Mouse (Mus musculus) forelimb bud, embryonic 11.5 days (tissue): ENCODE results near the gene Enc1.

ENCODE experiments used
- DNase-seq: peaks from one replicate; pipeline ENCODE4 v3.0.0-alpha.2; 2012; ENCODE audit warnings: low read depth, low spot score

Gene Enc1

DNA sequence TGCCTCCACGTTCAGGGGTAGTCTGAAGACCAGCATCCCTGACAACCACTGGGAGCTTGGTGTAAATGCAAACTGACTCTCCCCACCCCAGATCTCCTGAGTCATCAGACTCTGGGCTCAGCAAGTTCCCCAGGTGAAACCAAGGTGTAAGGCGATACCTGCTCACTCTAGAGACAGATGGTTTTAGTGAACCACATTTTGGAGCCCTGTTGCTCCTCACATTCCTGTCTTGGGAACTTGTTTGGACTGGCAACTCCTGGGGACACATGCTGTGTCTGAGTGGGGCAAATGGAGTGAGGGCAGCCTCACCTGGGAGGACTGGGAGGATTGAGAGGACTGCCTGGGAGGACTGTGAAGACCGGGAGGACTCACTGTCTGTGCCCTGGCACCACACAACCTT is 13.1 kb upstream of the Enc1 start:
- no peak for DNase-seq

- no peak for DNase-seq
Observed at GRCm38 (mm10) chr13:97230101-97230500, 10.8 kb upstream of the Enc1 start.

DNA sequence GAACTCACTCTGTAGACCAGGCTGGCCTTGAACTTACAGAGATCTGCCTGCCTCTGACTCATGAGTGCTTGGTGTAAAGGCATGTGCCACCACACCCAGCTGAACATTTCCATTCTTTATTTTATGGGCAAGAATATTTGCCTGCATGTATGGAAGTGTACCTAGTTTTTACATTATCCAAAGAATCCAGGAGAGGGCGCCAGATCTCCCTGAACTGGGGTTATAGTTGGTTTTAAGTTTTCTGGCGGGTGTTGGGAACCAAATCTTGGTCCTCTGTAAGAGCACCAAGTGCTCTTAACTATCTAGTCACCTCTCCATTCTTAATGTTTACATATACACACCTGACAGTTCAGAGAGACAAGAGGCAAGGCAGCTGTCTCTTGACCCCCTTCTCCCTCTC is 7.8 kb upstream of the Enc1 start:
- no peak for DNase-seq

GRCm38 (mm10) chr13:97234785-97235417 is 6.0 kb upstream of the Enc1 start:
- DNase-seq: peak; percentile 91

GRCm38 (mm10) chr13:97235911-97236310 is 5.0 kb upstream of the Enc1 start:
- DNase-seq: no peak

DNA sequence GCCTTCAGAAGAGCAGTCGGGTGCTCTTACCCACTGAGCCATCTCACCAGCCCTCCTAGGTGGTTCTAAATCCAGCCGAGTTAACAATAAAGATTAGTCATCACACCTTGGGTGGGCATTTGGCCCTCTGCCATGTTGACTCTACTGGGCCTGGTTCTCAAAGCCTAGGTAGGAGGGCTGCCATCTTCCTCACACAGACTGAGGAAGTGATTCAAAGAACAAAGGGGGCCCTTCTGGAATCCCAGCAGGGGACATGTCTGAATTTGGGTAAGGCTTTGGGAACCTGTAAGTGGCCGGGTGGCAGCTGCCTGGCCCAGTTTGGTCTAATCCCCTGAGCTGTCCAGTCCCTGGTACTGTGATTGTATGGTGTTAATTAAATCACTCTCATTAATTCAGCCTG is 3.2 kb upstream of the Enc1 start:
- DNase-seq: no peak

GRCm38 (mm10) chr13:97238181-97238981 is 2.5 kb upstream of the Enc1 start:
- DNase-seq: no peak

DNA sequence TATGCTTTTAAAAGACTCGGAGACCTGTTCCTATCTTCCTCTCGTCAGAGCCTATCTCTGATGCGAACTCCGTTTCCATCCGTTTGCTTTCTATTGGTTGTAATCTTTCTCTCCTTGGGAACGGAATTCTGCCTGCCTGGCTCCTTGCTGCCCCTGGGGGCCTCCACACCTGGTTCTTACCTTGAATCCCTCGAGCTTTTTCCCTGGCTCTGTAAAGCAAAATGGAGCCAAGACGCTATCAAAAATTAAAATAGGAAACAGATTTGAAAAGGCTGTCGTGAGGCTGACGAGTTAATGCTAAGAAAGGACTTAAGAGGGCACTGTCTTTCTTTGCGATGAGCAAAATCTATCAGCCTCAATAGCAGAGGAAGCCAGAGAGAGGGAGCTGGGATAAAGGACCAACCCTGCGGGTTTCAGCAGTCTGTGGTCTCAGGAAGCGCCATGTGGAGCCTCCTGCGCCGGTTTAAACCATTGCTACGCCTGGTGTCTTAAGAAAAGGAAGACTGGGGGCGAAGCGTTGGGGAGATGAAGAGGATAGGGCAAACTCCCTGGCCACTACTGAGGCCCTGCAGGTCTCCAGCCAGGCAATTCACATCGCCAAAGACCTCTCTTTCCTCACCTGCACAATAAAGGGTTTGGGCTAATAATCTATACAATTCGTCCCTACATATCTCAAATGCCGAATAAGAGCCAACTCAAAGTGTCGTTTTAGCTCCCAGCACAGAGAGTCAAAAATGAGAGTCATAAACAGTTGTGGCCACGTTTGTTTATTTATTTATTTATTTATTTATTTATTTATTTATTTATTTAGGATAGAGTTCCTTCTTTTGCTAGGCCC is 1.3 kb upstream of the Enc1 start:
- DNase-seq: peak; percentile 56

DNA sequence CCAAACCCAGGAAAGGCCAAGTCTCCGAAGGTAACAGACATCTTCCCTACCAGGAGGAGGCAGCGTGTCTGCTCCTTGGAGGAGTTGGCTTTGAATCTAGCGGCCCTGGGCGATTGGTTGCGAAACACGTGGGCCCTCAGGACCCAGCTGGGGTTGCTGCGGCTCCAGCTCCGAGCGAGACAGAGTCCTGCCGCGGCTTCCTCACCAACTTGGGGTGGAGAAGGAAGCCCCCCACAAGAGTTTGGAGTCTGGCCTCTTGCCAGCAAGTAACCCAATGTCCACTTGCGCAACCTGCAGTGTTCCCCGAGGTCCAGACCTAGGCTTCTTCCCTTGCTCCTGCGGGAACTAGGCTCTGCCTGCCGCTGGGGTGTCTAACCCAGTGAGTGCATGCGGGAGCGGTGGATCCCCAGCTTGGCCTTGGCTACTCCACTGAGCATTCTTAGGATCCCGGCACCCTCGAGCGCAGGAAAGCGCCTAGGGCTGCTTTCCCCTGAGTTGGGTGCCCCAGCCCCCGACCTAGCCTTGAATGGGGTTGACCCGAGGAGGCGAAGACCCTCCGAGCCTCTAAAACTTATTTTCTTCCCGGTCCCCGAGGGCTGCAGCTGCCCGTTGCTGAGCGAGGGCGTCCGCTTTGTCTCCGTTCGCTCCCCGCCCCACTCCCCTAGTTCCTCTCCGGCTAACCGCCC is 483 bp upstream of the Enc1 start:
- DNase-seq: peak; percentile 85

DNA sequence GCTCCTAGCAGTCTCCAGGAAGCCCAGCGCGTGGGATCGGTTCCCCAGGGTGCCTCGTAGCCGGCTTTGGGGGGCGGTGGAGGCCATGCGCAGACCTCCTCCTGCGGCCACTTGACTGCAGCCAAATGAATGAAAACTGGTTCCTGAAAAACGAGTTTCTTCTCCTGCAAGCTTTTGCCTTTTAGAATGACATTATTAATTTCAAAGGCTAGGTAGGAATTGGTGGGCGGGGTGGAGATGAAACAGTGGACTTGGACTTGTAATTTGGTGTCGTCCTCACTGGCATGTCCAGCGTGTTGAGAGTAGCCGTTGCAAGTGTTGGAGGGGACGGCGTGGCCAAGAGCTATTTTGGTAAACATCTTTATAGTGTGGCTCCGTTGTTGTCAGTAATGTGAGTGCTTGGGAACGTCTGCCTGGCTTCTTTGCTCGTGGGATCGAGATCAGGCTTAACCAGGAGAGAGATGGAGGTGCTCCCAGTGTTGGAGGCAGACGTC is 929 bp downstream of the Enc1 start:
- no peak for DNase-seq

- no peak for DNase-seq
Observed at GRCm38 (mm10) chr13:97242716-97243115, 1.8 kb downstream of the Enc1 start.

GRCm38 (mm10) chr13:97243962-97244711 is 3.2 kb downstream of the Enc1 start:
- DNase-seq: no peak

DNA sequence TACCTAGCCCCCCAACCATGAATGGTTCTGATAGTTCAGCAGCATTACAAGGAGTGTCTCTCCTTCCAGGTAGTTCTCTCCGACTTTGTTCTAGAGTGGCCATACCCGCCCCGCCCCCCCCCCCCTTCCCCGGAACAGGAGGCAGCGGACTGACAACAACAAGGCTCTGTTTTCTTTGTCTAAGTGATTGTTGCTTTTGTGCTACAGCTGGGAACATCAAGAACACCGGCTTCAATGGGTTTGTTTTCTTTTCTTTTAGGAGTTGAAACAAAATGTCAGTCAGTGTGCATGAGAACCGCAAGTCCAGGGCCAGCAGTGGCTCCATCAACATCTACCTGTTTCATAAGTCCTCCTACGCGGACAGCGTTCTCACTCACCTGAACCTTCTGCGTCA is 3.8 kb downstream of the Enc1 start:
- DNase-seq: no peak

GRCm38 (mm10) chr13:97245157-97245556 is 4.3 kb downstream of the Enc1 start:
- DNase-seq: no peak

GRCm38 (mm10) chr13:97246217-97246616 is 5.3 kb downstream of the Enc1 start:
- DNase-seq: no peak

DNA sequence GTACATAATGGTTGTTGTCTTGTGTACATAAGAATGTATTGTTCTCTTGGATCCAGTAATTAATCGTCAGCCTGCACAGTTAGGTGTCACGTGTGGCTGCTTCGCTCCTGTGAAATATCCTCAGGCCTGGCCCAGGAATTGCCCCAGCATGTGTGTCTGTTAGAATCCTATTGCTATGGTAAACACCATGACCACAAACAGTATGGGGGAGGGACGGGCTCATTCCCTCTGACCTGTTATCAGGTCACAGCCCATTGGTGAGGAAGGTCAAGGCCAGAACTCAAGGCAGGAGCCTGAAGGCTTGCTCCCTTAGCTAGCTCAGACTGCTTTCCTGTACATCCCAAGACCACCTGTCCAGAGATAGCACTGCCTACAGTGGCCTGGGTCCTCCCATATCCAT is 6.8 kb downstream of the Enc1 start:
- no peak for DNase-seq

DNA sequence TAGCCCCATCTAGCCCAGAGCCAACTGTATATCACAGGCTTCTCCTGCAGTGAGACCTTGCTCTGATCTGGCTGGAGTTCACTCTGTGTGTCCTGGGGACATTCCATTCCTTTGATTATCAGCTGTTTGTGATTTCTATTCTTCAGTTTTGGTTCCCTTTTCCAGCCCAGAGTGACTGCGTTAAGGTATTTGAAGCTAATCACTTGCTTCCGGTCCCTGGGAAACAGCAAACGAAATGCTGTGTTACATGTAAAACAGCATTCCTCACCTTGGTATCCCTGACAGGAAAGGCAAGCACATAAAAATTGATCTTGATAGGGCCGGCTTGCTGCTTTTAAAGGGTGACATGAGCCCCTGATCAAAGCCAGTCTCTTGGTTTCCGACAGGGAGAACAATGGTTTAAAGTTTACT is 8.2 kb downstream of the Enc1 start:
- DNase-seq: no peak

- no peak for DNase-seq
Observed at GRCm38 (mm10) chr13:97249507-97250078, 8.7 kb downstream of the Enc1 start.

DNA sequence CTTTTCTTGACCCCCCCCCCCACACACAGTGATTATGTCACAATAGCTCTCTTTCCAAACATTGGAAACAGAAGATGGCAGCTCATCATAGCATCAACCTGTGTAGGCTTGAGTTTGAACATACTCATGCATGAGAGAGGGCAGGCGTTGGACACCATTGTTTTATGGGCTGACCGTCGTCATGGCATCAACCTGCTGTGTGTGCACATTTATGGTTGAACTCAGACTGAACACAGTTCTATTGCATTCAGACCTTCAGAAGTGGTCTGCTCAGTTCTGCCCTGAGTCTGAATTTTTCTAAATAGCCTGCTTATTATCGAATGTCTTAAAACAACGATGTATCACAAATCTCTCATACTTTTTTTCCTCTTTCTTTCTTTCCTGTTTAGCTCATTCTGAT is 9.2 kb downstream of the Enc1 start:
- DNase-seq: no peak

DNA sequence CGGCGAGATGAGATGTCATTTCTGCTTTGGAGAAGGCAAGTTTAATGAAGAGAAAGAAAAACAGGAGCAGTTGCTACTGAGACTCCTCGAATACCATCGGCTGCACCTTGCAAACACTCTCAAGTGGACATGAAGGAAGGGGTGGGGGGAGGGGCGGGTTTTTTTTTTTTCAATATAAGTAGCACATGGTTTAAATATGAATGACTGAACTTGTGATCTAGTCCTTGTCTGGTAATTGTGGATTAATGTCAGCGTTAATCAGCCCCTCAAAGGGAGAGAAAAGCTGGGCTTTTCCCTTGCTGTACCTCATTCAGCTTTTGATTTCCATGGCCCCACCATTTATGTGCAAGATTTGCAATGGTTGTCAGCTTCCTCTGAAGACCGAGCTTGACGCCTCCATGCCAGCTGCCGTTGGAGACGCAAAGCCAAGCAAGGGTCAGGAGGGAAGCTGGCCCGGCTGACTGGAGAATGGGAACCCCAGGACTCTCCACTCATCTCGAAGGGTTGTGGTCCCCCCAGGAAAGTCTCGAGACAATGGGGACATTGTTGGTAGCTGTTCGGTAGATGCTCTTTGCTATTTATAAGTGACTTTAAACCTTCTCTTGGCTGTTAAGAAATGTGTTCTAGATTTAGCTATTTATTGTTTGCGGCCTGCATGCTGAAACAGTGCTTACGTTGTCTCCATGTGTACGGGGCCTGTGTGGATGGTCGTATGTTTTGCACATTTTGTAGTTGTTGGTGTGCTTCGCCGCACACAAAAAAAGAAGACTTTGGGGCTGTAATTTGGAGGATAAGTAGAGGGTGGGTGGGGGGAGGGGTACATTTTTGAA is 9.9 kb downstream of the Enc1 start:
- no peak for DNase-seq
